Mouse (Mus musculus): ENCODE measurements around the gene Egfl6.

DNA sequence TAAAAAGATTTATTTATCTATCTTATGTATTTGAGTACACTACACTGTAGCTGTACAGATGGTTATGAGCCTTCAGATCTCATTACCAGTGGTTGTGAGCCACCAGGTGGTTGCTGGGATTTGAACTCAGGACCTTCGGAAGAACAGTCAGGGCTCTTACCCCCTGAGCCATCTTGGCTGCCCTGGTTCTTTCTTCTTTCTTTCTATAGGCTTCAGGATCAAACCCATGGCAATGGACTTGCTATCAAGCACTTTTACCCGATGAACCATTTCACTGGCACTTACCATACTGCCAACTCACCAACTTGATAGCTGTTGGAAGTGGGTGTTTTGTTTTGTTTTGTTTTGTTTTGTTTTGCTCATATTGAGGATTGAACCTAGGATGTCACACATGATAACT, 90.5 kb downstream of the Egfl6 start:
- TF ChIP-seq CTCF (IDR thresholded peaks at IDR 0.05) (no peak), EP300 (IDR thresholded peaks at IDR 0.05) (no peak)
